ENCODE assay signal across 7 mouse cellular contexts in the genomic region with DNA sequence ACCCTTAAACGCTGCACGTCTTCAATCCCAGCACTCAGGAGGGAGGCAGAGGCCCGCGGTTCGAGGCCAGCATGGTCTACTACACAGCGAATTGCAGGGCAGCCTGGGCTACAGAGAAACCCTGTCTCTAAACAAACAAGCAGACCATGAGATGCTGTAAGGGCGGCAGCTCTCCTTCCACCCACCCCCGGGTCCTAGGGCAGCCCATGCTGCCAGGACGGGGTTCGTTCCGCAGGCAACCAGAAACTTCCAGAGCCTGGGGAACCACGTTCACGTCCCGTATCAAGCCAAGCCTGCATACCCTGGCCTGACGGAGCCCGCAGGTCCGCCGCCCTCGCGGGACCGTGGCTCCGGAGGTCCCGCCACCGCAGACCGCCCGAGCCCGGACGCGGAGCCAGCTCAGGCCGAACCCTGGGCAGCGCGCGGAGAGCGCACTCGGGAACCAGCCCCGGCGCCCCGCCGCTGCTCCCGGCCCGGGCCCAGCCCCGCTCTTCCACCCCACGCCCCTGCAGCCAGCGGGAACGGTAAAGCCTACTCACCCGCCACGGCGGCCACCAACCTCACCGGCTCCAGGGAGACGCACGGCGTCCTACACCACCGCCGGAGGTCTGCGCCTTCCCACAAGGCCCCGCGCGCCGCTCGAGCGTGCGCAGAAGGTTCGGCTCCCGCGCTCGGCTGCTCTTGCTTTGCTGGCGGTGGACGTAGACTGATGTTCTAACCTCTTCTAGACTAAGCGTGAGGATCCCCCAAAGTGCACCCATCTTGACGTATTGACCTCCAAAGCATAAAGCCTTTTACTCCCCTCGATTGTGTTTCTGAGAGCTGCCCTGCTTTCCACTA. TPM values are rescaled to one million over a fixed set of nuclear protein-coding genes. Genes with fewer than 3 reads are reported as not detected.
DNase-seq lines count a peak whose midpoint lies in the region; ATAC-seq lines count a peak whose summit lies in the region.

A gene (minus strand): TSS at position 615 of the 840 bp plus-strand sequence.

- H3K27me3 ChIP-seq in embryonic facial prominence, embryonic 10.5 days (replicated peaks; ENCODE audit: low read depth, poor library complexity, severe bottlenecking): no peaks in the 10 kb centered on the region
- H3K27me3 ChIP-seq in midbrain, embryonic 11.5 days (ENCODE audit: control insufficient read depth, insufficient read depth, low read length): no peaks in the 10 kb centered on the region

- peak; percentile 94 for DNase-seq in adrenal gland, postnatal 14 days
- peak; percentile 90 for DNase-seq in embryonic facial prominence, embryonic 10.5 days (ENCODE audit: low spot score)
- DNase-seq in kidney, adult 11 months: peak; percentile 81
- peak; percentile 84 for DNase-seq in left cerebral cortex, postnatal 4 days
- DNase-seq in midbrain, embryonic 11.5 days (ENCODE audit: low spot score, missing footprints): peak; percentile 98
- peak; percentile 71 for DNase-seq in skeletal muscle tissue, adult 2 months (ENCODE audit: low read depth, low spot score)

- peak; percentile 88 for ATAC-seq in granulocyte monocyte progenitor cell, adult 5-6 weeks (replicated peaks; ENCODE audit: poor library complexity, severe bottlenecking)
- ATAC-seq in midbrain, embryonic 11.5 days (ENCODE audit: low FRiP score): peak; percentile 95

- no peaks in the 10 kb centered on the region for H3K9me3 ChIP-seq in embryonic facial prominence, embryonic 10.5 days
- no peaks in the 10 kb centered on the region for H3K9me3 ChIP-seq in midbrain, embryonic 11.5 days (ENCODE audit: control insufficient read depth, low read length)

- H3K36me3 ChIP-seq in embryonic facial prominence, embryonic 10.5 days (replicated peaks): peaks cover 34% of the 10 kb centered on the region
- H3K36me3 ChIP-seq in midbrain, embryonic 11.5 days (ENCODE audit: control insufficient read depth, insufficient read depth, low read length): peaks cover 13% of the 10 kb centered on the region

- peak within 1 kb of the TSS; percentile 87 for H3K4me3 ChIP-seq in embryonic facial prominence, embryonic 10.5 days
- peak within 1 kb of the TSS; percentile 93 for H3K4me3 ChIP-seq in midbrain, embryonic 11.5 days (ENCODE audit: low read depth, low read length)

- H3K9ac ChIP-seq in midbrain, embryonic 11.5 days (ENCODE audit: low read length): peak within 1 kb of the TSS; percentile 92

- WGBS in embryonic facial prominence, embryonic 10.5 days: under 1% methylated on average over 71 of the region's 71 CpGs
- under 1% methylated on average over 66 of the region's 71 CpGs for WGBS in midbrain, embryonic 11.5 days

- intact Hi-C loops in left cerebral cortex, postnatal 4 days (cut with DNase I): no loop called here

- H3K27ac ChIP-seq in embryonic facial prominence, embryonic 10.5 days (replicated peaks): peak within 1 kb of the TSS; percentile 92
- no peak within 1 kb of the TSS for H3K27ac ChIP-seq in midbrain, embryonic 11.5 days (ENCODE audit: low read depth, low read length)

- H3K4me2 ChIP-seq in midbrain, embryonic 11.5 days: peak within 1 kb of the TSS; percentile 57

- peaks cover 19% of the 10 kb centered on the region for H3K4me1 ChIP-seq in embryonic facial prominence, embryonic 10.5 days
- H3K4me1 ChIP-seq in midbrain, embryonic 11.5 days (ENCODE audit: control insufficient read depth, insufficient read depth, low read length): peaks cover 6% of the 10 kb centered on the region; the same call in 1 of the 2 replicates

RNA-seq across cellular contexts. Expression of the gene that starts here (rescaled TPM):
- 14.6 and 19.3 TPM in 2 replicates for total RNA-seq in adrenal gland, postnatal 14 days (2021)
- polyA plus RNA-seq in embryonic facial prominence, embryonic 10.5 days (2016; fragmentation: Nextera tagmentation; extraction: Ambion mirVana): 38.8 and 40.2 TPM in 2 replicates
- 25.7 and 31.1 TPM in 2 replicates for total RNA-seq in granulocyte monocyte progenitor cell, adult 5-6 weeks (2014; fragmentation: Nextera tagmentation)
- 33.2 and 46.7 TPM in 2 replicates for total RNA-seq in granulocyte monocyte progenitor cell, adult 5-6 weeks (2017)
- total RNA-seq in left cerebral cortex, postnatal 4 days (2021): 10 to 100 TPM; 33.8 to 34.6 TPM
- polyA plus RNA-seq in midbrain, embryonic 11.5 days (2014; fragmentation: Nextera tagmentation; extraction: Ambion mirVana): 56.4 and 57.4 TPM in 2 replicates
